30 mouse cellular contexts compared by ENCODE assay signal in the genomic region with DNA sequence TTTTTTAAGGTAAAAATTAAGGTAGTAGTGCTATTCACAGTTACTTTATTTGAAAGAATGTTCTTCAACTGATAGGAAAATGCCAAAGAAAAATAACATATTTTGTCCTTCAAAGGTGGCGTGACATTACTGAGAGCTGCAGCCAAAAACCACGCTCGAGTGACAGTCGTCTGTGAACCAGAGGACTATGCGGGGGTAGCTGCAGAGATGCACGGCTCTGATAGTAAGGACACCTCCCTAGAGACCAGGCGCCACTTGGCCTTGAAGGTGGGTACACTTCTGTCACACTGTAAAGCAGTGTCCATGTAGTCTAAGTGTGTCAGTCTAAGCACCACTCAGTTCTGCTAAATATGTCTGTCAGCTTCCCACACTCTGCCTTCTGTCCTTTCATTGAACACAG.
"Had no signal": no experiment of that assay in that cellular context is flagged by ENCODE, and none has a peak within 500 bp of the region (broad histone marks: within the 10 kb centered on the region; RNA-seq: fewer than 3 reads in every experiment).

No protein-coding gene starts in this region.

- DNase-seq: left cerebral cortex, postnatal 4 days; liver; liver, embryonic 13.5 days; liver, postnatal 0 days; lung, adult 18-20 months; lung, adult 2 months; lung, embryonic 14.5 days; lung, postnatal 10 days; lung, postnatal 14 days; lung, postnatal 36 days; lung, postnatal 4 days; midbrain, embryonic 14.5 days had no signal

- ATAC-seq: liver, embryonic 12.5 days; liver, postnatal 0 days; lung, postnatal 0 days; midbrain, embryonic 13.5 days; midbrain, embryonic 15.5 days; midbrain, embryonic 16.5 days had no signal

- H3K4me3 ChIP-seq: left cerebral cortex, adult 2 months; limb, embryonic 10.5 days; limb, embryonic 12.5 days; limb, embryonic 13.5 days; limb, embryonic 15.5 days; liver, embryonic 12.5 days; liver, embryonic 13.5 days; liver, embryonic 15.5 days; lung, embryonic 15.5 days; megakaryocyte, embryonic 14.5 days; midbrain, embryonic 12.5 days; midbrain, embryonic 13.5 days; midbrain, embryonic 15.5 days; myocyte had no signal

- H3K27ac ChIP-seq: left cerebral cortex, adult 2 months; limb, embryonic 10.5 days; limb, embryonic 12.5 days; limb, embryonic 13.5 days; limb, embryonic 15.5 days; liver, embryonic 12.5 days; liver, embryonic 13.5 days; liver, embryonic 14.5 days; liver, embryonic 15.5 days; lung, embryonic 15.5 days; macrophage; midbrain, embryonic 12.5 days; midbrain, embryonic 13.5 days; midbrain, embryonic 15.5 days had no signal

- H3K27me3 ChIP-seq: limb, embryonic 12.5 days; limb, embryonic 13.5 days; limb, embryonic 15.5 days; liver, embryonic 12.5 days; liver, embryonic 13.5 days; liver, embryonic 15.5 days; lung, embryonic 15.5 days; megakaryocyte, embryonic 14.5 days; midbrain, embryonic 12.5 days; midbrain, embryonic 13.5 days; midbrain, embryonic 15.5 days had no signal

- H3K9me3 ChIP-seq: limb, embryonic 10.5 days; limb, embryonic 15.5 days; liver, embryonic 12.5 days; liver, embryonic 13.5 days; liver, embryonic 15.5 days; lung, embryonic 15.5 days; midbrain, embryonic 13.5 days; midbrain, embryonic 15.5 days had no signal

- H3K9ac ChIP-seq: limb, embryonic 12.5 days; limb, embryonic 13.5 days; limb, embryonic 15.5 days; liver, embryonic 12.5 days; liver, embryonic 13.5 days; liver, embryonic 14.5 days; liver, embryonic 15.5 days; liver, postnatal 0 days; lung, embryonic 14.5 days; lung, embryonic 15.5 days; midbrain, embryonic 12.5 days; midbrain, embryonic 13.5 days; midbrain, embryonic 15.5 days had no signal

- H3K4me1 ChIP-seq: limb, embryonic 10.5 days; limb, embryonic 12.5 days; liver, embryonic 15.5 days; lung, embryonic 15.5 days; midbrain, embryonic 12.5 days; midbrain, embryonic 13.5 days; midbrain, embryonic 15.5 days had no signal

- H3K4me2 ChIP-seq: limb, embryonic 12.5 days; limb, embryonic 13.5 days; limb, embryonic 15.5 days; liver, embryonic 11.5 days; liver, embryonic 12.5 days; liver, embryonic 13.5 days; liver, embryonic 15.5 days; lung, embryonic 14.5 days; lung, embryonic 15.5 days; midbrain, embryonic 12.5 days; midbrain, embryonic 13.5 days; midbrain, embryonic 15.5 days had no signal
